Mouse (Mus musculus) adrenal gland, postnatal 25 days (tissue): ENCODE results near the gene Peak1. TPM values are rescaled to one million over a fixed set of nuclear protein-coding genes. Genes with fewer than 3 reads are reported as not detected.

Experiments used
- DNase-seq: peaks from one replicate; pipeline ENCODE4 v3.0.0; 2021; ENCODE audit warnings: mixed read lengths
- microRNA-seq, 2 experiments: library from miRNA; unstranded; fragments of <30 nt; microRNA quantifications; one replicate each; pipeline ENCODE4 v1.2.0; 2021
- total RNA-seq: library from RNA; stranded (reverse); gene quantifications from 2 replicates; pipeline ENCODE4 v1.2.3, GENCODE M21; 2021

Peak1 gene
- total RNA-seq, 1 experiment from 2014 or later, result 64.9 TPM

DNA sequence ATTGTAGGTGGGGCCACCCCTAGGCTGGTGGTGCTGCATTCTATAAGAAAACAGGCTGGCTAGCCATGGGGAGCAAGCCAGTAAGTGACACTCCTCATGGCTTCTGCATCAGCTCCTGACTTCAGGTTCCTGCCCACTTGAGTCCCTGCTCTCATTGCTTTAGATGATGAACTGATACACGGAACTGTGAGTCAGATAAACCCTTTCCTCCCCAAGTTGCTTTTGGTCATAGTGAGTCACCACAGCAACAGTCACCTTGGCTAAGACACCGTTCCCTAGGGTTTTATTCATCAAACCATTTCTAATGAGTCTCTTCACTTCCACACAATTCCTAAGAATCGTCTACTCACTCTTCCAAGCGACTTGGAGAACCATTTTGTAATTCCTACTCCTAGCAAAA lies 220.9 kb downstream of the Peak1 start:
- no peak for DNase-seq

DNA sequence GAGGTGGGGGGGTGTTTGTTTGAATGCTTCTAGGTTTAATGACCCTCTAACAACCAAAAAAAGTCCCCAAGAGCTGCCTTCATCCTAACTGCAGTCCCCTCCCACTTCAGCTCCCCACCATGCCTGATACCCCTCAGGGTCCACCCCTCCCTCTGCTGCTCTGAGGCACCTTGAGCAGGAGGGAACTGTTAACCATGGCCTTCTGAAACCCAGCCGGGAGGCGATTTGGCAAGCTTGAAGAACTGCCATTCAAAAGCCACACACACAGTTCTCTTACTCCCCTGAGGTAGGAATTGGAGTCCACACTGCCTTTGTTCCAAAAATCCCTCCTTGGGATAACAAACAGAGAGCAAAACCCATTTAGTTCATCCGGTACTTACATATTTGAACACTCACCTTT lies 222.7 kb downstream of the Peak1 start:
- no peak for DNase-seq

DNA sequence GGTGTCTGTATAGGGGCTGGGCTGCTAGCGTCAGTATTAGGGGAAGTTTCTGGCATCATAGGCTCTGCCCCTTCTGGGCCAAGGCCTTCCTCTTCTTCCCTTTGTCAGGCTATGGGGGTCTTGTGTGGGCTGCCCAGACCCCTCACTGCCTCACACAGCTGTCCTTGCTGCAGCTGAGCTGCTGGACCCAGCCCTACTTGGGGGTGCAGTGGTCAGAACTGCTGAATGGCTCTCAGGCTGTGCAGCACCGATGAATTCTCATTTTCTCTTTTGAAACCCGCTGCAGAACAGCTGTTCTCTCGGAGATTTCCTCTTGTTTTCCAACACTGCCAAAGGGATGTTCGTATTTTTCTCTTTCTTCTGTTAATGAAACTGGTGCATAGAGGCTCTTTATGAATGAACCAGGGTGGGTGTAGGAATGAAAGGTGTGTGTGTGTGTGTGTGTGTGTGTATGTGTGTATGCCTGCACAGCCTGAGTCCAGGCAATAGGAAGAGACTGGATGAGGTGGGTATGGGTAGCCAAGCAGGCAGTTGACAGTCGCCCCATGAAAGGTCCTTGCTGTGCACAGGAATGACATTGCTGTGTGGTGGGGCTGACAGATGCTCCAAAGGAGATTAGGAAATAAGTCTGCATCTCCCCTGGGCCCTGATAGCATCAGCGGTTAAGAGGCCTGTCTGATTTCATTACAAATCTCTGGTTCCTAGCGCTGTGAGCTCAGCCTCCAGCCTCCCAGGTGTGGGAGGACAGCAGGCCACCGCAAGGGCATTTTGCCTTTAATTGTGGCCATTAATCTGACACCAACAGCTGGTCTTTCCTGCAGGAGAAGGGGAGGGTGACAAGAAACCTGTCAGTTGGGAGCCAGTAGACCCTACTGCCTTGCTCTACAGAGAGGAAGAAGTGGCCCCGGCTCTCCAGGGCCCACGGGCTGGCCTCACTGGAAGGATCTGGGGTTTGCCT lies 226.1 kb downstream of the Peak1 start:
- DNase-seq, result no peak

DNA sequence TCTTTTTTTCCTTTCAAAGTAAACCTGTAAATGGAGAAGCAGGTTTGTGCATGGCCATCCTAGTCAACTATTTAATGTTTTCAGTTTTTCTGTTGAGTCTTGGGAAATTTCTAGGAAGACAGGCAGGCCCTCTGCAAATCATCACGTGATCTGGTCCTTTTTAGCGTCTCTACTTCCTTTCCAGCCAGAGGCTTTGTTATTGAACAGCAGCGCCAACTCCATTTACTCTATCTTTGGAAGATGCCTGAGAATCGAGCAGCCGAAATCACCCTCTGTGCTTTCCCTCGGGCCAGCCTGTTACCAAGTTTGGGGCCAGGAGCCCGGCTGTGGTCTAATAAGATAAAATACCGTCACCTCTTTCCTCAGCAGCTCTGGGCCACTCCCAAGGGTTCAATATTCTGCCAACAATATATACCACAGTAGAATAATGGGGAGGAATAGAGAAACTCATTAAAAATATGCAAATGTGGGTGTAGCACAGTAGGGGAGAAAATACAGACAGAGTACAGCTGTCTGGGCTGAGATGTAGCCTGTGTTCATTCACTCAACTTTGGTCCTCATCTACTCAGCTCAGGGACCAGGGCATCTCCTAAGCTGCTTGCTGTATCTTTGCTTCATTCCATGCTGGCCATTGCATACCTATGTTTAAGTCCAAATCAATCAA lies 237.6 kb downstream of the Peak1 start:
- no peak for DNase-seq

DNA sequence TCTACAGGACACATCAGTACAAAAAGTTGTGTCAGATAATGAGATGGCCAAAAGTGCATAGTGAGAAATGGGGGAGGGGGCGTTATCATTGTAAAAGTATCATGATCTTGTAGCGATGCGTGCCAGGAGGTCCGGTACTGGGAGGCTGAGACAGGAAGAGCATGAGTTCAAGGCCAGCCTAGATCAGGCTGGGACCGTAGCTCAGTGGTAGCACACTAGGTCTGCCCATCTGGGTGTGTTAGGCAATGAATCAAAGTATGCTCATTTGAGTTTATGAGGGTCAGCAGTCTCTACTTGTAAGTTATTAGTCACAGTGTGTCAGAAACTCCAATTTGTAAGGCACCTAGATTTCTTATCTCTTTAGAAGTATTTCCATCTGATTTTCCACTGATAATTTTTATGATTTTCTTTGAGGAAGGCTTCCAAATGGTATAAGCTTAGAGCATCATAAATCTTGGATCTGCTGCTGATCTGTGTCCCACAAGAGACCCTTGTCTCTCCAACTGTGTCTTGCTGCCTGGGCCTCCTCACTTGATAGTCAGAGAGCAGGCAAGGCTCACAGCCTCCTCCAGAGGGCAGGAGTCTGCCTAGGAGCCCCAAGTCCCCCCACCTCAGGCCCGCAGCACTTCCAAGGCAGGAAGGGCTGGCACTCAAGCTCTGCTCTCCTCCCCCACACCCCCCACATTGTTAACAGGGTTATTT lies 238.3 kb downstream of the Peak1 start:
- no peak for DNase-seq

DNA sequence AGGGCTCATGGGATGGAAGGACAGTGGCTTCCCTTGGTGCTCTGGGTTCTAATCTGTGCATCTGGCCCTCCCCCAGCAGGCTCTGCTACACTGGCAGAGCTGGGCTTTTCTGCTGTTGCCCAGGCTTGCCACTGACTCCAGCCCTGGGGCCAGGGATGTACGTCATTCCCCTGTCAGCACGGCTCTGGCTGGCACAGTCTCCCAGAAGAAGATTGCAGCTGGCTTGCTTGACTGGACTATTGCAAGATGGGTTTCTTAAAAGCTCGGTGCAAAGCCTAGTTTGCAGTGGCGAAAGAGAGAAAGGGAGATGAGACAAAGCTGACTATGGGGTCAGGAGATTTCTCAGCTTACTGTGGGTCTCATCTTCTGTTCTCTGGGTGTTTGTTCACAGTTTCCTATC lies 240.5 kb downstream of the Peak1 start:
- DNase-seq, result peak; percentile 16

DNA sequence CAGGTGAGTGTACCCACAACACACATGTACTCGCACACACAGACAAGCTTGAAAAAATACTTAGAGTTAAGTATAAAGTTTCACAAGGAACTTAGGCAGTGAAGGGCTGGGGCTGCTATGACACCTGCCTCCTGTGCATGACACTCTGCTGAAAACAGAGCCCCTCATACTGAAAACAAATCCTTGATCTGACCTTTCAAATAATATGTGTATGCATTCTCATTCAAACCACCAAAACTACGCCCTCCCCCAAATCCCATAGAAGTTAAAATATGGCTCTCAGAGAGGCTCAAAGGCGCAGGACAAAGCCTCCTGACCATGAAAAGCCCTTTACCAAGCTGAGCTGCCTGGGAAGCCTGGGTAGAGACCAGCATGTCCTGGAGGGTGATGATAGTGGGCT lies 242.6 kb downstream of the Peak1 start:
- DNase-seq, result no peak

DNA sequence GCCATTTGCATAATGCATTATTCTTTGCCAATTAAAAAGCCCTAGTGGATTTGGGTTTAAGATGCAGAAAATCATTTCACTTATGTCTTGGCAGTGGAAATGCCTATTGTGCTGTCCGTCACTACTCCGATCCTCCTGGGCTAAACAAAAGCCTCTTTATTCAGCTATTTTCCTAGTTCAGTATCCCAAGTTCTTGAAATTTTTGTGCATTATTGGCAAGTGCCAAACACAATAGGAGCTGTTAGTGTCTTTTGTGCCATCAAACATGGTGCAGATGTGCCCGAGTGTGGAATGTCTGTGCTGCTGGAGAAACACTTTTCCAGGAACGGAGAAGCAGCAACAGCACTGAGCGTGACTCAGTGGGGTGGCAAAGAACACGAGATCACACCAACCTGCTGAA lies 250.2 kb downstream of the Peak1 start:
- no peak for DNase-seq

DNA sequence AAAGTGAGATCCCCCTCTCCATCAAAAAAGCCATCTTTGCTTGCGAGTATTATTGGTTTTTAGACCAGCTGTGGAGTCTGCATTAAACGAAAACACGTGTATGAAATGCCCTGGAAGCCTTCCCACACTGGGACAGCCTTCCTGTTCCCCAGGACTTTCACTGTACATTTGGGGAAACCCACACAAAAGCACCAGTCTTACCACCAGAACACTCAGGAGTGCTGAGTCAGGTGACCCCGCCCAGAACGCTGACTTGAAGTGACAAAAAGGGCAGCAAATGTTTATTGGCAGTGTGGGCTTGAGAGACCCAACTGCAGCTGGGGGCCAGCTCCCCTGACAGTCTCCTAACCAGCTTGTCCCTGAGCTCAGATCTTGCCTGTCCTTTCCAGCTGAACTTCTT lies 251.7 kb downstream of the Peak1 start:
- DNase-seq, result no peak

DNA sequence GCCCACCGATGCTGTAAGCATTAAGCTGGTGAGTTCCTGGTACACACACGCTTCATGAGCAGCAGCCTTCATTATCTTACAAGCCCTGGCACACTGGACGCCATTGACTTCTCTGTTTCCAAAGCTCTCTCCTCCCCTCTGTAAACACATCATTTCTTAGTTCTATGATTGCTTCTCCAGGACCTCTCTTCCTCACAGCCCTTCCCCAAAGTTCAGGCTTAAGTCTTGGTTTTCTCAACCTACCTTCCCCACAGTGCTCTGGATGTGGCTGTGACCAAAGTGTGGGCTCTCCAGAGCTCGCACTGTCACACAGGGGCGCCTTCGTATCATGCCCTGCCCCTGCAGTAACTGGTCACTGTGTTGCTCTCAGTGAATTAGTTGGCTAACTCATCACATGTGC lies 252.5 kb downstream of the Peak1 start, which contains the start of gene Tspan3:
TSS of gene Tspan3 (minus strand) at position 101 of the 400 bp plus-strand sequence.
- DNase-seq, result no peak

DNA sequence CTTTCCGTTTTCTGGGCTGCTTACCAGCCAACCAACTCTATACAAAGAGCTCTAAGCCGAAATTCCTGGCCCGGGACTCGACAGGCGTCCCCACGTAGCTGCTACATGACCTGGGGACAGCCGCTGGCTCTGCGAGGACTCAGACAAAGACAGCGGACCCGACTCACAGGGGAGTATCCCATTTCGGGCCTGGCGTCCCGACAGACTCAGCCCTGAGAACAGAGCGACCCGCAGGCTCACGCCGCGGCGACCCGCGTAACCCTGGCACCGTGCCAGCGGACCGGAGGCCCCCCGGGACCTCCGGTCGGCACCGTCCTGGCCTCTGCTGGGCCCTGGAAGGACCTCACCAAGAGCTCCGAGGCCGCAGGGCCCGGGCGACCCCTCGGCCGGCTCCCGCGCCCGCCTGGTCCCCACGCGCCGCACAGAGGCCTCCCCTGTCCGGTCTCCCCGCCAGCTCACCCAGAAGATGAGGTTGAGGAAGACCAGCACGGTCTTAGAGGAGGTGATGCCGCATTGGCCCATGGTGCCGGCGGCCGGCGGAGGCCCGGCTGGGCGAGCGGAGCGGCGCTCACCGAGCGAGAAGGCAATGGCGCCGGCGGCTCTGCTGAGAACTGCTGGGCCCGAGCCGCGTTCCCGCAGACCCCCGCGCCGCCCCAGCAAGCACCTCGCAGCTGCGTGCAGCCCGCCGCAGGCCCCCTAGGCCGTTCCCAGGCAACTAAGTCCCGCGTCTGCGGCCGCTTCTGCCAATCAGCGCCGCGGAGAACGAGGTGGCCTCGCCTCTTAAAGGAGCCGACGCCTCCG lies 257.3 kb downstream of the Peak1 start:
- DNase-seq, result peak; percentile 91

DNA sequence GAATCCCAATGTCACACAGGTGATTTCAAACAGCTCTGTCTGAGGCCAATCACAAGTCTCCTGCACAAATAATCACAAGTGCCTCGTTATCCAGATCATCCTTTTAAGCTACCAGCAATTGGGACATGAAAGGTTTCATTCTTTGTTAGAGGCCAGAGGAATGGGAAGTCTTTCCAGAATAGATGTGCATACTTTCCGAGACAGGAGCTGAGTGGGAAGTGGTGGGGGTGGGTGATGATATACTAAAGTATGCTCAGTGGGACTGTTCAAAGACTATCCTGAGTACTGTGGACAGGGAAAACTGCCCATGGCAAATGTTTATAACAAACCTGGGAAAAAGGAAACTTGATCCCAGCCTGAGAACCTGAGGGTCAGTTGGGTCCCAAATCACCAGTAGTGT lies 258.4 kb downstream of the Peak1 start:
- no peak for DNase-seq

DNA sequence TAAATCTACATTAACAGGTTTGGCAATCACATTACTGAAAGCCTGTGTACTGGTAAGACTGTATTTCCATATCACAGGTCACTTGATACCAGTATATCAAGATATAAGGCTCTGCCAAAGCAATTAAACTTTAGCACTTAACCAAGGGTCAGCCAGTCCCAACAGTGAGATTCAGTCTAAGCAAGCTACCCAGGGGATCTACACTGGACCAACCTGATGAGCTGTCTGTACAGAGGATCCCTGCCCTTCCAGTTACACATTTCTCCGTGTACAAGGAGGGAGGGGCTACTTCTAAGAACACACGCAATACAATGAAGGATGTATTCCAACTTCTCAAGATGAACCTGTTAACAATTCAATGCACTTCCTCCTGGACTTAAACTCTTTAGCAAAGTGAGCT lies 259.8 kb downstream of the Peak1 start:
- DNase-seq, result no peak

DNA sequence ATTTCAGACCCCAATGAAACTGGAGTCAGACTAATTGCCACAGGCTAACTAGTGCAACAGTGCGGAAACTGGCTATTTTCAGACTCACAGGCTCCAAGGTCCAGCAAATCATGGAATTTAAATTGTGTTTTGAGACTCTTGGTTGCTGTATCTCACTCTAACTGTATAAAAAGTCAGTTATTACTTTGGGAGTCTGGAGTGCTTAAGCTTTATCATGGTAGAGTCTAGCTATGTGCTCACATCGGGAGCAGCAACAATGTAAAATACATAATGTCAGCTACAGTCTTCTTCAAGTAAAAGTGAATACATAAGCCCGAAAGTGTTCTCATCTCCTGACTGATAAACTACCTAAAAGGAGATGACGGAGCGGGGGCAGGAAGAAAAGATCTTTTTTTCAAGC lies 263.3 kb downstream of the Peak1 start:
- no peak for DNase-seq

DNA sequence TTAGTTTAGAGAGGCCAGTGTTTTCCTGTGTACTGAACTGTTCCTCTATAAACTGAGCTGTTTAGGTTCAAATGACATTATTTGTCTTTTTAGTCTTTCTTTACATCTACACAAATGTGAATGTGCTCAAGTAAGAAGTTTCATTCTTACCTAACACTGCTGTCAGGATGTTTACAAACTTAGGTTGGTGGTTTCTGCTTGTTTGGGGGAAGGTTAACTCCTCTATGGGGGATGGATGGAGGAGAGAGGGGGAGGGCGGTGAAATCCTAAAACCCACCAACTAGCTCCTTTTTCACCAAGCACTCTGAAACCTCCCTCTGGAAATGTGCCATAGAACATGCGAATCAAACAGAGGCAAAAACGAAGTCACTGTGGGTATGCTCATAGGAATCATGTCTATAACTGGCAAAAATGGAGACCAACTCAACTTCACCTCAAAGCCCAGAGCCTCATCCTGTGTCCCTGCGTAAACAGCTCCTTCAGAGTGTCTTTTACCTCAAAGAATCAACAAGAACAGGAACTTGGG lies 265.3 kb downstream of the Peak1 start:
- no peak for DNase-seq

DNA sequence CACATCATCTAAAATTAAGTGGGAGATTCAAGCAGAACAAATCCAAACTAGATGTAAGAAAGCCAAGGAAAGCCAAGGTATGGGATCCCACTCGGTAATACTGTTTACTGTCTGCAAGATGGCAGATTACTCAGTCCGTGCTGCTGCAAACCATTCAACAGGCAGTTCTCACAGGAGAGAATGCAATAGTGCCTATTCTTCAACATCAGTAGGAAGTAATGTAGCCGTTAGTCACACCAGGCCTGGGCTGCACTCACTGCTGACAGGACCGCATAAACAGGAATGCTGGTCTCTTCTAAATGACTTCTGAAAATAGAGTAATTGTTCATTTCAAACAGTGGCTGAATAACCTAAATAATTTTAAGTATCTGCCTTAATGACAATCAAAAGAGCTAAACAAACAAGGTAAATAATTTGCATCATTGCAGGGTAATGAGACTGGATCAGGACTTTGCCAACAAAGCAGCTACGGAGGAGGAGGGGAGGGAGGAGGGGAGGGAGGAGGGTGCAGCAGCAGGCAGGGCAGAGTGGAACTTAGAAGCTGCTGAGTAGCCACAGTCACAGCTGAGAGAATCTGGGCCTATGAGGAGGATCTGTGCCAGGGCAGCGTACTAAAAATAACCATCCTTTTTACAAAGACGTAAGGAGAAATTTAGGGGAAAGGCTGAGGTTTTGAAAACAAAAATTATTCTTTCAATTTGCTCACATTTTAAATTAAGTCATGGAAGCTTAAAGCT lies 266.0 kb downstream of the Peak1 start:
- DNase-seq, result no peak

Small RNA genes within 50 kb of the gene (microRNA-seq; reads per million reads assigned to microRNA genes)
- gene Gm24270, result 0.34 to 4.6 reads per million in 2 experiments

Other genes with a start within 250 kb of the Peak1 start
- gene Hmg20a, start 542 bp upstream of the Peak1 start, total RNA-seq, result 41.6 and 52.3 TPM in 2 replicates